Mouse (Mus musculus) small intestine, adult 2 months (tissue): ENCODE measurements around the gene Szrd1. TPM values are rescaled to one million over a fixed set of nuclear protein-coding genes. Genes with fewer than 3 reads are reported as not detected.

ENCODE experiments used
- H3K27ac ChIP-seq: fragments of 200-500 bp; 2 replicates; pipeline ENCODE4 v1.5.1; 2012; ENCODE audit warnings: low read depth, low read length, control low read depth, inconsistent platforms; ENCODE audit not compliant: insufficient read depth
- H3K27me3 ChIP-seq: fragments of 200-500 bp; 2 replicates; pipeline ENCODE4 v1.6.1; 2012; ENCODE audit warnings: mild to moderate bottlenecking, moderate library complexity, low read length, inconsistent platforms; ENCODE audit not compliant: control insufficient read depth, insufficient read depth
- H3K36me3 ChIP-seq: fragments of 200-500 bp; 2 replicates; pipeline ENCODE4 v1.6.1; 2012; ENCODE audit warnings: mild to moderate bottlenecking, low read length, control low read depth, inconsistent platforms; ENCODE audit not compliant: control insufficient read depth, insufficient read depth
- H3K4me1 ChIP-seq: fragments of 200-500 bp; 2 replicates; pipeline ENCODE4 v1.6.1; 2012; ENCODE audit warnings: low read length, inconsistent platforms, mixed read lengths; ENCODE audit not compliant: control insufficient read depth, insufficient read depth, insufficient read length
- H3K4me3 ChIP-seq: fragments of 200-500 bp; 2 replicates; pipeline ENCODE4 v1.5.1; 2012; ENCODE audit warnings: low read depth, mild to moderate bottlenecking, control low read depth, inconsistent platforms, low read length, moderate library complexity
- CTCF ChIP-seq: fragments of 200-500 bp; IDR thresholded peaks from 2 replicates; pipeline ENCODE4 v1.5.1; 2012; ENCODE audit warnings: low read depth, mild to moderate bottlenecking, control low read depth, inconsistent platforms, low read length, moderate library complexity, mixed read lengths; ENCODE audit not compliant: insufficient replicate concordance, insufficient read length; ENCODE audit errors: extremely low read depth
- POLR2A ChIP-seq: fragments of 200-500 bp; IDR thresholded peaks from 2 replicates; pipeline ENCODE4 v1.6.1; 2012; ENCODE audit warnings: low read depth, mild to moderate bottlenecking, control low read depth, inconsistent platforms, low read length, moderate library complexity
- WGBS: fragments of 180-500 bp; shearing (Covaris S2); methylation state at CpG from one replicate; pipeline ENCODE4 v1.1.7; 2018; 5-methylcytosine and 5-hydroxymethylcytosine counted together
- polyA plus RNA-seq: library from polyadenylated mRNA; depleted of rRNA; stranded (reverse); fragments of >200 nt; gene quantifications from 2 replicates; pipeline ENCODE4 v1.2.3, GENCODE M21; 2012

Szrd1 gene
- polyA plus RNA-seq, 1 experiment = 52.5 TPM

- no peaks in the 10 kb centered on the region for H3K4me1 ChIP-seq
These were observed 31.3 kb downstream of the Szrd1 start for GRCm38 (mm10) chr4:141108196-141108732.

GRCm38 (mm10) chr4:141106526-141107183 is 32.9 kb downstream of the Szrd1 start:
- WGBS = 61% methylated on average over 16 of the region's 16 CpGs
- Histone ChIP-seq H3K4me1 (no peaks in the 10 kb centered on the region), H3K27me3 (no peaks in the 10 kb centered on the region), H3K4me3 (no peak overlapping the region), H3K36me3 (no peaks in the 10 kb centered on the region), H3K27ac (no peak overlapping the region)
- TF ChIP-seq CTCF (no peak), POLR2A (no peak)

More at GRCm38 (mm10) chr4:141108196-141108732, 31.3 kb downstream of the Szrd1 start:
- no peaks in the 10 kb centered on the region for H3K27me3 ChIP-seq
- TF ChIP-seq POLR2A (no peak), CTCF (no peak)
- 41% methylated on average over 10 of the region's 10 CpGs for WGBS
- H3K4me3 ChIP-seq = no peak overlapping the region
- peaks cover 8% of the 10 kb centered on the region for H3K36me3 ChIP-seq
- no peak overlapping the region for H3K27ac ChIP-seq

- H3K36me3 ChIP-seq = no peaks in the 10 kb centered on the region
- H3K4me1 ChIP-seq = no peaks in the 10 kb centered on the region
- no peak overlapping the region for H3K27ac ChIP-seq
- peak; percentile 49; the same call in 1 of the 2 replicates for TF ChIP-seq CTCF
- no peak for TF ChIP-seq POLR2A
- no peak overlapping the region for H3K4me3 ChIP-seq
- WGBS = 66% methylated on average over 6 of the region's 6 CpGs
- H3K27me3 ChIP-seq = no peaks in the 10 kb centered on the region
These were observed 37.7 kb downstream of the Szrd1 start for GRCm38 (mm10) chr4:141101855-141102254.

- no peak overlapping the region for H3K4me3 ChIP-seq
- no peaks in the 10 kb centered on the region for H3K4me1 ChIP-seq
- TF ChIP-seq POLR2A (no peak), CTCF (no peak)
- H3K27me3 ChIP-seq = no peaks in the 10 kb centered on the region
- H3K36me3 ChIP-seq = no peaks in the 10 kb centered on the region
- H3K27ac ChIP-seq = no peak overlapping the region
- WGBS = 89% methylated on average over 9 of the region's 9 CpGs
These were observed 38.3 kb downstream of the Szrd1 start for GRCm38 (mm10) chr4:141101291-141101690.

GRCm38 (mm10) chr4:141099956-141100355 is 39.6 kb downstream of the Szrd1 start:
- no peak overlapping the region for H3K27ac ChIP-seq
- 70% methylated on average over 5 of the region's 5 CpGs for WGBS
- no peak overlapping the region for H3K4me3 ChIP-seq
- no peaks in the 10 kb centered on the region for H3K4me1 ChIP-seq
- TF ChIP-seq POLR2A (no peak), CTCF (no peak)
- H3K36me3 ChIP-seq = no peaks in the 10 kb centered on the region
- no peaks in the 10 kb centered on the region for H3K27me3 ChIP-seq

- no peak overlapping the region for H3K27ac ChIP-seq
- H3K36me3 ChIP-seq = no peaks in the 10 kb centered on the region
- 54% methylated on average over 4 of the region's 4 CpGs for WGBS
- no peaks in the 10 kb centered on the region for H3K27me3 ChIP-seq
- H3K4me3 ChIP-seq = no peak overlapping the region
- no peaks in the 10 kb centered on the region for H3K4me1 ChIP-seq
- TF ChIP-seq CTCF (no peak), POLR2A (no peak)
These were observed 40.6 kb downstream of the Szrd1 start for GRCm38 (mm10) chr4:141098935-141099334.

- WGBS = 27% methylated on average over 9 of the region's 9 CpGs
- H3K4me1 ChIP-seq = no peaks in the 10 kb centered on the region
- no peak for TF ChIP-seq POLR2A
- no peak for TF ChIP-seq CTCF
These were observed 42.9 kb downstream of the Szrd1 start for GRCm38 (mm10) chr4:141096710-141097109.

More at GRCm38 (mm10) chr4:141096710-141097109, 42.9 kb downstream of the Szrd1 start:
- Histone ChIP-seq H3K4me3 (no peak overlapping the region), H3K36me3 (no peaks in the 10 kb centered on the region), H3K27ac (no peak overlapping the region), H3K27me3 (no peaks in the 10 kb centered on the region)
